Mouse (Mus musculus) right cerebral cortex, postnatal 36 days (tissue): ENCODE results near the gene Tmem109.

ENCODE experiments used
- DNase-seq, 2 experiments: peaks; one replicate each; pipeline ENCODE4 v3.0.0; 2022; ENCODE audit warnings: low spot score in 2 of 2, mixed read lengths in 1 of 2

The Tmem109 gene

GRCm38 (mm10) chr19:10841721-10842626 is 39.8 kb downstream of the Tmem109 start:
- DNase-seq, result no peak

DNA sequence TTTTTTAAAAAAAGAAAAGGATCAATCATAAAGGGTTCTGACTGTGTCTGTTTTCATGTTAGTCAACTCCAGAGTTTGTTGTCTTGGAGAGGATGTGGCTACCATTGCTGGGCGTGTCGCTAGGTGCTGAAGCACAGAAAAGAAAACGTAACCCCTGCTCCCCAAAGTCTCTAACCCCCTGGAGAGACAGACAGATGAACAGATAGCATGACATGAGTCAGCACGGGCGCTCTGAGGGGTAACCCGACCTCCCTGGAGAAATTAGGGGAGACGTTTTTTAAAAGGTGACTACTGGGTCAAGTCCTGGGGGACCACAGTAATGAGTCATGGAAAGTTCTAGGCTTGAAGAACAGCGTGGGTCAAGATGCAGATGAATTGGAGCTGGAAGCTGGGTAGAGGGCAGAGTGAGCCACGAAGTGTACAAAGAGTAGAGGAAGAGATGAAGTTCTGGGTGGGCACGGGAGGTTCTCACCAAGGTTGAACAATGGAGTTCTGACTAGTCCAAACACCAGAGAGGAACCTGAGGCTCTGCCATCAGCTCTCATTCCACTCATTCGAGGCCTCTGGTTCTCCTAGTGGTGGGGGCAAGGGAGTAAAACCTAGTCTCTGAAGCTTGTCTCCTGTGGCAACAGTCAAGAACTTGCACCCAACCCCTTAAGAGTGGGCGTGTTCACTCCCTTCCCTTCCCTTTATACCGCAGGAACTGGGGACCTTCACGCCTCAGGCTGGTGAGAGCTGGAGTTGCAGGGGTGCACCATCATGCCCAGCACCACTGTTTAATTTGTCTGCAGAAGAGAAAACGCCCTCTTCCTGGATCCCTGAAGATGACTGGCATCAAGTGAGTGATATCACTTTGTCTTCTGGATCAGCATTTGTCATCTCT is 42.5 kb downstream of the Tmem109 start, which contains the start of gene Slc15a3:
Slc15a3 (plus strand) TSS at position 718 of the 883 bp plus-strand sequence.
- no peak for DNase-seq

- no peak for DNase-seq
These were observed 46.1 kb downstream of the Tmem109 start for GRCm38 (mm10) chr19:10835671-10836070.

DNA sequence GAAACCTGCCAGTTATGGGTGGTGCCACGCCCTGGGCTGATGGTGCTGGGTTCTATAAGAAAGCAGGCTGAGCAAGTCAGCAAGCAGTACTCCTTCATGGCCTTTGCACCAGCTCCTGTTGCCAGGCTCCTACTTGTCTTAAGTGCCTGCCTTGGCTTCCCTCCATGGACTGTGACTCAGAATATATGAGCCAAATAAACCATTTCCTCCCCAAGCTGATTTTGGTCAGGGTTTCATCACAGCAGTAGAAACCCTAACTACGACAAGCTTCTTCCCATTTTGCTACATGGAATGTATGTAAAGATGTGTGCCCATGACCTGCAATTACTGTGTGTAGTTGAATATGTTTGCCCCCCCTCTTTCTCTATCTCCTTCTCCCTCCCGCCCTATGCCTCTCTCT is 48.2 kb downstream of the Tmem109 start:
- no peak for DNase-seq

- no peak for DNase-seq
These were observed 49.8 kb downstream of the Tmem109 start for GRCm38 (mm10) chr19:10832030-10832429.

DNA sequence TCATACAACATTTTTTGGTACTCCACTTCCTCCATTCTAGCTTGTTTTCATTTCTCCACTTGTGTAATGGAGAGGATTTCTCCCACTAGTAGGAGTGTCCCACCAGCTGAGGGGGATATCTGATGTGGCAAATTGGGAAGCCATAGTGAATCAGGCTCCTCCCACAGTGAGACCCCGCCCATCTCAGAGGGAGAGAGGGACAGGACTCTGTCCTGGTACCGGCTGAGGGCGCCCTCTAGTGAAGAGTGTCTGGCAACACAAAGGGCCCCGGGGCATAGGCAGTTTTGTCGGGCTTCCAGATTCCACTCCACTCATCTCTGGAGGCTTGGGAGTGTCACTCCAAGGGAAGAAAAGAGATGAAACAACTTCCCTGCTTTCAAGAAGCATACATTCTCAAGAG is 50.4 kb downstream of the Tmem109 start:
- DNase-seq, result no peak

- no peak for DNase-seq
These were observed 52.2 kb downstream of the Tmem109 start, which contains the start of gene Cd6 for GRCm38 (mm10) chr19:10829436-10830175. TSS of gene Cd6 (minus strand) at chr19:10830058.

- no peak for DNase-seq
These were observed 53.5 kb downstream of the Tmem109 start for GRCm38 (mm10) chr19:10828321-10828720.

- DNase-seq, result no peak
These were observed 57.7 kb downstream of the Tmem109 start for GRCm38 (mm10) chr19:10824061-10824460.

DNA sequence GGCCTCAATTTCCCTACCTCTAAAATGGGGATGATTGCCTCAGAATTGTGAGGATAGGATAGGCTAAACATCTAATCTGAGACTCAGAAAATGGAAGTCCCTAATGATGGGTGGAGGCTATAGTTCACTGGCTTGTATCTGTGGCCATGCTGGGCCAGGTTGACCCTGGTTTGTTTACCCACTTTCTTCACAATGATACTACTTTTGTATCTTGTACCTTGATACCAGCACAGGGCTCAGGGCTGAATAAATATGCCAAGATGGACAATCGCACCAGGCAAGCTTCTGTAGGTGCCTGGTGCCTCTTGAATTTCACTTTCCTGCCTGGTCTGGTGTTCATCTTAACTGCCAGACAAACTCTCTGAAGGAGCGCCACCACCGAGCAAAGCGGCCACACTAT is 59.3 kb downstream of the Tmem109 start:
- DNase-seq, result no peak

DNA sequence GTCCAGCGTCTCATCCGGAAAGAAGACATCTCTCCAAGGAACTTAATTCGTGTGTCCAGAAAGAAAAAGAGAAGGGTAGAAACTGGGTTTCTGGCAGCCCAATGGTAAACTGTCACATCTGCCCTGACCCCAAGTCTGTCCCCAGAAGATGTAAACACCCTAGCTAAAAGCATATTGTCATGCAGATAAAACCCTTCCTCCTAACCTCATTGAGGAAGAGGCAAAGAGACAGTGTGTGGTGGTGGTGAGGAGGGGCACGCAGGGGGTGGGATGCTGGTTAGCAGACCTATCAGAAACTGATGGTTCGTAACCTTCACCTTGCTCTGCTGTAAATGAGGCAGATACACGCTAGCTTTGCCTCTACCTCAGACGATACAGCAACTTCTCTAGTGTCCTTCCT is 60.5 kb downstream of the Tmem109 start:
- no peak for DNase-seq
